Mouse (Mus musculus) ovary, postnatal 10 days (tissue): ENCODE measurements around the gene Tbc1d30.

Experiments
- DNase-seq: peaks from one replicate; pipeline ENCODE4 v3.0.0; 2022; ENCODE audit warnings: low spot score

The Tbc1d30 gene

GRCm38 (mm10) chr10:121351066-121351581 lies at the start of gene Tbc1d30:
Tbc1d30 (minus strand) TSS chr10:121351278.
- DNase-seq, result no peak

GRCm38 (mm10) chr10:121398599-121398998 lies 47.5 kb upstream of the Tbc1d30 start:
- DNase-seq, result no peak

GRCm38 (mm10) chr10:121395542-121396176 lies 44.6 kb upstream of the Tbc1d30 start:
- no peak for DNase-seq

GRCm38 (mm10) chr10:121394789-121395325 lies 43.8 kb upstream of the Tbc1d30 start:
- DNase-seq, result no peak

GRCm38 (mm10) chr10:121394270-121394669 lies 43.2 kb upstream of the Tbc1d30 start:
- DNase-seq, result no peak

GRCm38 (mm10) chr10:121391901-121392300 lies 40.8 kb upstream of the Tbc1d30 start:
- no peak for DNase-seq

- no peak for DNase-seq
Measured at GRCm38 (mm10) chr10:121390602-121391001, 39.5 kb upstream of the Tbc1d30 start.

- no peak for DNase-seq
Measured at GRCm38 (mm10) chr10:121386347-121386746, 35.3 kb upstream of the Tbc1d30 start.

- no peak for DNase-seq
Measured at GRCm38 (mm10) chr10:121385695-121386094, 34.6 kb upstream of the Tbc1d30 start.

- DNase-seq, result no peak
Measured at GRCm38 (mm10) chr10:121384710-121385109, 33.6 kb upstream of the Tbc1d30 start.

- DNase-seq, result no peak
Measured at GRCm38 (mm10) chr10:121381280-121381679, 30.2 kb upstream of the Tbc1d30 start.

GRCm38 (mm10) chr10:121379387-121379786 lies 28.3 kb upstream of the Tbc1d30 start:
- DNase-seq, result no peak

GRCm38 (mm10) chr10:121376530-121377271 lies 25.6 kb upstream of the Tbc1d30 start:
- DNase-seq, result no peak

GRCm38 (mm10) chr10:121375649-121376493 lies 24.8 kb upstream of the Tbc1d30 start:
- DNase-seq, result no peak

- DNase-seq, result no peak
Measured at GRCm38 (mm10) chr10:121374693-121375620, 23.9 kb upstream of the Tbc1d30 start.

GRCm38 (mm10) chr10:121374013-121374412 lies 22.9 kb upstream of the Tbc1d30 start:
- DNase-seq, result no peak

- DNase-seq, result no peak
Measured at GRCm38 (mm10) chr10:121370777-121371176, 19.7 kb upstream of the Tbc1d30 start.

- DNase-seq, result no peak
Measured at GRCm38 (mm10) chr10:121368783-121369465, 17.8 kb upstream of the Tbc1d30 start.

- DNase-seq, result no peak
Measured at GRCm38 (mm10) chr10:121367780-121368179, 16.7 kb upstream of the Tbc1d30 start.

- DNase-seq, result no peak
Measured at GRCm38 (mm10) chr10:121367271-121367670, 16.2 kb upstream of the Tbc1d30 start.
